Mouse (Mus musculus) thymus, adult 2 months (tissue): ENCODE measurements around the gene Psma1. TPM values are rescaled to one million over a fixed set of nuclear protein-coding genes. Genes with fewer than 3 reads are reported as not detected.

Source experiments
- DNase-seq: peaks from one replicate; pipeline ENCODE4 v3.0.0; 2021
- H3K27ac ChIP-seq: fragments of 200-500 bp; 2 replicates; pipeline ENCODE4 v1.5.1; 2012; ENCODE audit warnings: low read length, control low read depth; ENCODE audit not compliant: control insufficient read depth, insufficient read depth
- H3K27me3 ChIP-seq: fragments of 200-500 bp; 2 replicates; pipeline ENCODE4 v1.6.1; 2012; ENCODE audit warnings: mild to moderate bottlenecking, low read length, moderate library complexity, mixed read lengths; ENCODE audit not compliant: control insufficient read depth, insufficient read depth
- H3K36me3 ChIP-seq: fragments of 200-500 bp; 2 replicates; pipeline ENCODE4 v1.6.1; 2012; ENCODE audit warnings: mild to moderate bottlenecking, low read length, moderate library complexity; ENCODE audit not compliant: control insufficient read depth, insufficient read depth
- H3K4me1 ChIP-seq: fragments of 200-500 bp; replicated peaks from 2 replicates; pipeline ENCODE4 v1.6.1; 2012; ENCODE audit warnings: low read length; ENCODE audit not compliant: control insufficient read depth, insufficient read depth
- H3K4me3 ChIP-seq: fragments of 200-500 bp; 2 replicates; pipeline ENCODE4 v1.5.1; 2012; ENCODE audit warnings: mild to moderate bottlenecking, low read length, control low read depth, moderate library complexity; ENCODE audit not compliant: control insufficient read depth, insufficient read depth
- CTCF ChIP-seq: fragments of 200-500 bp; IDR thresholded peaks from 2 replicates; pipeline ENCODE4 v1.5.1; 2012; ENCODE audit warnings: mild to moderate bottlenecking, control low read depth, low read length, moderate library complexity, borderline replicate concordance; ENCODE audit not compliant: control insufficient read depth, poor library complexity, insufficient read depth; ENCODE audit errors: extremely low read depth
- POLR2A ChIP-seq: fragments of 200-500 bp; IDR thresholded peaks from 2 replicates; pipeline ENCODE4 v1.6.1; 2012; ENCODE audit warnings: mild to moderate bottlenecking, low read length, control low read depth, moderate library complexity; ENCODE audit not compliant: control insufficient read depth, poor library complexity, insufficient read depth; ENCODE audit errors: extremely low read depth
- whole genome bisulfite sequencing: fragments of 180-500 bp; shearing (Covaris S2); methylation state at CpG from one replicate; pipeline ENCODE4 v1.1.7; 2018; 5-methylcytosine and 5-hydroxymethylcytosine counted together
- polyA plus RNA-seq: library from polyadenylated mRNA; depleted of rRNA; stranded (reverse); fragments of >200 nt; gene quantifications from 2 replicates; pipeline ENCODE4 v1.2.3, GENCODE M21; 2012; rRNA removed

Gene Psma1
- polyA plus RNA-seq, 1 experiment: 133 TPM

DNA sequence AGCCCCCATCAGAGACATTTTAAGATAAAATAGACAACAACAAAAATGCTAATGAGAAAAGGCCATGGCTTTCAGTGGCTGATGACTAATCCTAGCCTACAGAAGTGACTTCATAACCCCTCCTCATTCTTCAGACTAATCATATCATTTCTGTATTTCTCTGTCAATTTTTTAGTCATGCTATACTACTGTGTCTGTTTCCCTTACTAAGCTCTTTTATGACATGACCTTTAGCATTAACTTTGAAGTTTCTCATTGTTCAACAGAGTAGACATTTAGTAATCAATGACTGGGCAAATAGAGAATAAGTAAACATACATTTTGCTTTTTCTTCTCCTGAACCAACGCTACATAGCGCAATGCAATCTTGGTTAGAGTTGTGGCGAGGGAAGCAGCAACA, 44.1 kb downstream of the Psma1 start:
- no peak for DNase-seq
- Histone ChIP-seq H3K4me3 (no peak overlapping the region), H3K36me3 (peaks cover 67% of the 10 kb centered on the region), H3K27me3 (no peaks in the 10 kb centered on the region), H3K27ac (no peak overlapping the region), H3K4me1 (no peaks in the 10 kb centered on the region)
- no peak for TF ChIP-seq POLR2A
- TF ChIP-seq CTCF: no peak
- WGBS: 97% methylated on average over 3 of the region's 3 CpGs

DNA sequence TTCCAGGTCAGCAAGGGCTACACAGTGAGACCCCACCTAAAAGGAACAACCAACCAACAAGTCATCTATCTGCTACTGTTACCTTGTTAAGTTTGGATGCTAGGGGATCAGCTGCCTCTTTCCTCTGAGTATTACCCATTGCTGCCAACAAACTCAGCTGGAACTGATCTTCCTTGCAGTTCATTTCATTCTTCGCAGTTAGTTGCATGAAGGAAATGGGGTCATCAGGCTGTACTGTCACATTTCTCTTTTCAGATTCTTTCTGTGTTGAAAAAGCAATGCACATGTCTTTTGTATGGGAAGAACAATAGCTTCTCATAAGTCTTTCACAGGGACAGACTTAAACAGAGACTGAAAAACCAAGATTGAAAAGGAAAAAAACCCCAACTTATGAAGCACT, 49.4 kb downstream of the Psma1 start:
- Histone ChIP-seq H3K4me3 (no peak overlapping the region), H3K27ac (no peak overlapping the region), H3K27me3 (no peaks in the 10 kb centered on the region), H3K4me1 (no peaks in the 10 kb centered on the region), H3K36me3 (peaks cover 48% of the 10 kb centered on the region)
- WGBS: 100% methylated on average over 1 of the region's 1 CpGs
- DNase-seq: no peak
- TF ChIP-seq CTCF (no peak), POLR2A (no peak)

DNA sequence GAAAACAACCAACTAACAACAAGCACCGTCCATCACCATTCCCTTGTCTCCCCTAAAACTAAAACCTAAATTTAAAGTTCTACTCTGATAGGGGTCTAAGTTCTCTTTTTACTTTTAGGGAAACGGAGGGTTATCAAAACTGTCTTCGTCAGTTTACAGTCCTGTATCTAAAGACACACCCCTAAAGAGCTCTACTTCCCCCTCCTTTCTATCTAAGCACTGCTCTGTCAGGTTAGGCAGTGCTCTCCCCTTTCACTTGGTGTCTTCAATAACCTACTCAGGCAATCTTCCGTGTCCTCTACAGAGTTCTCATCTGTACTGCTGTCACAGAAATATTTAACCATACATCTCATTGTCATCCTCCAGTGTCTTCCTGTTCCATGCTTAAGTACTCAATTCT, 55.5 kb downstream of the Psma1 start:
- no peak overlapping the region for H3K4me3 ChIP-seq
- DNase-seq: no peak
- H3K27me3 ChIP-seq: no peaks in the 10 kb centered on the region
- no peaks in the 10 kb centered on the region for H3K4me1 ChIP-seq
- H3K36me3 ChIP-seq: peaks cover 51% of the 10 kb centered on the region
- WGBS: 96% methylated on average over 4 of the region's 4 CpGs
- no peak overlapping the region for H3K27ac ChIP-seq
- no peak for TF ChIP-seq CTCF
- no peak for TF ChIP-seq POLR2A

DNA sequence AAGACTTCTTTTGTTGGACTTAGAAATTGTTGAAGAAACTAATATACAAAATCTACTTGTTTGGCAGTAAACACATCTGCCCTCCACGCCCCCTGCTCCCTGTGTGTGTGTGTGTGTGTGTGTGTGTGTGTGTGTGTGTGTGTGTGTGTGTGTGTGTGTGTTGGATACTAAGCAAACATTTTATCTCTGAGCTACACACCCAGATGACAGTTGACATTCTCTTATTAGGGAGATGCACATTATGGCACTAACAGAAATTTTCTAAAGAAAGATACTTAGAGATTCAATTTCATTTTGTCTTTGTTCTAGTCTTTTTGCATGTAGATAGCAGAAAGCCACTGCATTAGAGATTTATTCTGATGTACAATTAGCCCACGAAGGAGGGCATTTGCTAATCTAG, 59.0 kb downstream of the Psma1 start:
- H3K27ac ChIP-seq: no peak overlapping the region
- H3K4me1 ChIP-seq: peaks cover 1% of the 10 kb centered on the region; the same call in 1 of the 2 replicates
- no peak for TF ChIP-seq CTCF
- no peak for TF ChIP-seq POLR2A
- DNase-seq: no peak
- H3K4me3 ChIP-seq: no peak overlapping the region
- H3K27me3 ChIP-seq: no peaks in the 10 kb centered on the region
- WGBS: 96% methylated on average over 2 of the region's 2 CpGs
- peaks cover 39% of the 10 kb centered on the region for H3K36me3 ChIP-seq

Other genes with a start within 250 kb of the Psma1 start
- 27.4 and 37.2 TPM in 2 replicates for gene Rras2, start 158.3 kb downstream of the Psma1 start, polyA plus RNA-seq
- 42.1 and 43.5 TPM in 2 replicates for gene Copb1, start 21.4 kb downstream of the Psma1 start, polyA plus RNA-seq
- 12.0 and 15.2 TPM in 2 replicates for gene Pde3b, start 139.2 kb upstream of the Psma1 start, polyA plus RNA-seq